Mouse (Mus musculus): Measurements from ENCODE around the gene Rpusd1.
"Not testable (repeated sequence)": the region's sequence is repeated elsewhere in the genome, so short reads cannot be mapped to it uniquely, and the experiment has no call there.

The Rpusd1 gene

GRCm38 (mm10) chr17:25723470-25723869 lies 4.0 kb upstream of the Rpusd1 start:
- no peaks in the 10 kb centered on the region for H3K9me3 ChIP-seq (ENCODE audit: low read length)
- H3K4me3 ChIP-seq (replicated peaks; ENCODE audit: low read length), result peak overlapping the region; percentile 68
- peaks cover 84% of the 10 kb centered on the region for H3K36me3 ChIP-seq (ENCODE audit: insufficient read depth, low read length)
- H3K27me3 ChIP-seq (ENCODE audit: insufficient read depth, low read length), result no peaks in the 10 kb centered on the region
- TF ChIP-seq CTCF (conservative IDR thresholded peaks at IDR 0.05; ENCODE audit: low read length) (no peak), POU5F1 (IDR thresholded peaks at IDR 0.05; ENCODE audit: borderline replicate concordance, low read length) (no peak), NANOG (IDR thresholded peaks at IDR 0.05; ENCODE audit: borderline replicate concordance, low read length) (no peak)
- H3K4me1 ChIP-seq (replicated peaks; ENCODE audit: low read depth, low read length), result peaks cover 82% of the 10 kb centered on the region

- Histone ChIP-seq H3K27me3 (ENCODE audit: insufficient read depth, low read length) (no peaks in the 10 kb centered on the region), H3K4me3 (replicated peaks; ENCODE audit: low read length) (peak overlapping the region; percentile 68), H3K9me3 (ENCODE audit: low read length) (no peaks in the 10 kb centered on the region), H3K36me3 (ENCODE audit: insufficient read depth, low read length) (peaks cover 84% of the 10 kb centered on the region), H3K4me1 (replicated peaks; ENCODE audit: low read depth, low read length) (peaks cover 82% of the 10 kb centered on the region)
- TF ChIP-seq POU5F1 (IDR thresholded peaks at IDR 0.05; ENCODE audit: borderline replicate concordance, low read length), result no peak
- peak; percentile 59 for TF ChIP-seq CTCF (conservative IDR thresholded peaks at IDR 0.05; ENCODE audit: low read length)
- no peak for TF ChIP-seq NANOG (IDR thresholded peaks at IDR 0.05; ENCODE audit: borderline replicate concordance, low read length)
Observed at GRCm38 (mm10) chr17:25723919-25724318, 3.6 kb upstream of the Rpusd1 start.

DNA sequence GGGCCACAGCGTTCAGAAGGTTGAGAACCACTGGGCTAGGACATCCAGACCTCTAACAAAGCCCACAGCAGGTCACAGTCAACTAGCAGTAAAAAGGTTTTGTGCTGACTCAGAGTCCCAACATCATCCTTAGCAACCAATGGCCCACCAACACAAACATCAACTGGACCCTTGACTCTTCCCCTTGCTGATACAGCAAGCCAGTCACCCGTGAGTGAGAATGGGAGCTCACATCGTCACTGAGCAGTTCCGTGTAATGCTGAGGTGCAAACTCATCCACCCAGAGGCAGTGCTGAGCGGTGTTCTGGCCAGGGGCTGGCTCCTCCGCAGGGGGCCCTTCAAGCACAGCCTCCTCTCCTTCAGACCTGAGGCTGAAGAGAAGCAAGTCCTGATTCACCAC lies 2.2 kb upstream of the Rpusd1 start:
- TF ChIP-seq NANOG (IDR thresholded peaks at IDR 0.05; ENCODE audit: borderline replicate concordance, low read length), result no peak
- no peak for TF ChIP-seq POU5F1 (IDR thresholded peaks at IDR 0.05; ENCODE audit: borderline replicate concordance, low read length)
- no peak for TF ChIP-seq CTCF (conservative IDR thresholded peaks at IDR 0.05; ENCODE audit: low read length)
- Histone ChIP-seq H3K4me3 (replicated peaks; ENCODE audit: low read length) (no peak overlapping the region), H3K36me3 (ENCODE audit: insufficient read depth, low read length) (peaks cover 81% of the 10 kb centered on the region), H3K9me3 (ENCODE audit: low read length) (no peaks in the 10 kb centered on the region), H3K4me1 (replicated peaks; ENCODE audit: low read depth, low read length) (peaks cover 75% of the 10 kb centered on the region), H3K27me3 (ENCODE audit: insufficient read depth, low read length) (no peaks in the 10 kb centered on the region)

DNA sequence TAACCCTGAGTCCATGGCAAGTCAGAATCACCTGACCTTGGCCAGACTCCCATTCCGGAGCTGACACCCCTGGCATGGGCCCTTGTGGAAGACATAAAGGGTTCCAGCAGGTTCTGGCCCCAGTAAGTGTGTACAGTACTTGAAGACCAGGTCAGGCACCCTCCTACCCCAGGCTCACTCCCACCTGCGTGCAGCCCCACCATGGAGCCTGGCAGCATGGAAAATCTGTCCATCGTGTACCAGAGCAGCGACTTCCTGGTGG lies 470 bp downstream of the Rpusd1 start:
- Histone ChIP-seq H3K9me3 (ENCODE audit: low read length) (no peaks in the 10 kb centered on the region), H3K4me1 (replicated peaks; ENCODE audit: low read depth, low read length) (peaks cover 62% of the 10 kb centered on the region)
- TF ChIP-seq NANOG (IDR thresholded peaks at IDR 0.05; ENCODE audit: borderline replicate concordance, low read length), result no peak
- no peak for TF ChIP-seq CTCF (conservative IDR thresholded peaks at IDR 0.05; ENCODE audit: low read length)
- no peak for TF ChIP-seq POU5F1 (IDR thresholded peaks at IDR 0.05; ENCODE audit: borderline replicate concordance, low read length)

DNA sequence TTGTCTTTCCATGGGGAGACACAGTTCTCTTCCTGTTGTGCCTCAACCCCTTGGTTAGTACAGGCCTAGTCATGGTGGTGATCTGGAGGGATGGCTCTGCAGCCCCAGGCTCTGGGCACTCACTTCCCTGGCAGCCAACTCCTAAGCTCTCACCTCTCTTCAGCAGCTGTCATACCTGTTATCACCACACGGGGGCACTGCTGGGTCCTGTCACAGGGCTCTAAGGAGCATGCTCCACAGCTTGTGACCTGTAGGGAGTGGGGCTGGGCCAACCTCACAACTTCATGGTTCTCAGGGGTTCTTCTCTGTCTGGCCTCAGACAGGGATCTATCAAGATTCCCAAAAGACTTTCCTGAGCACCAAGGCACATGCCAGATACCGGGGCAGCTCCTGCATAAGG lies 4.6 kb downstream of the Rpusd1 start:
- TF ChIP-seq POU5F1 (IDR thresholded peaks at IDR 0.05; ENCODE audit: borderline replicate concordance, low read length) (no peak), CTCF (conservative IDR thresholded peaks at IDR 0.05; ENCODE audit: low read length) (peak; percentile 38)
- Histone ChIP-seq H3K27me3 (ENCODE audit: insufficient read depth, low read length) (no peaks in the 10 kb centered on the region), H3K4me1 (replicated peaks; ENCODE audit: low read depth, low read length) (peaks cover 24% of the 10 kb centered on the region), H3K36me3 (ENCODE audit: insufficient read depth, low read length) (peaks cover 34% of the 10 kb centered on the region), H3K9me3 (ENCODE audit: low read length) (no peaks in the 10 kb centered on the region), H3K4me3 (replicated peaks; ENCODE audit: low read length) (no peak overlapping the region)

More for the DNA sequence above, 470 bp downstream of the Rpusd1 start:
- Histone ChIP-seq H3K27me3 (ENCODE audit: insufficient read depth, low read length) (no peaks in the 10 kb centered on the region), H3K4me3 (replicated peaks; ENCODE audit: low read length) (peak overlapping the region; percentile 89), H3K36me3 (ENCODE audit: insufficient read depth, low read length) (peaks cover 70% of the 10 kb centered on the region)

GRCm38 (mm10) chr17:25735246-25735645 lies 7.8 kb downstream of the Rpusd1 start:
- no peaks in the 10 kb centered on the region for H3K9me3 ChIP-seq (ENCODE audit: low read length)
- TF ChIP-seq POU5F1 (IDR thresholded peaks at IDR 0.05; ENCODE audit: borderline replicate concordance, low read length) (no peak), CTCF (conservative IDR thresholded peaks at IDR 0.05; ENCODE audit: low read length) (no peak), NANOG (IDR thresholded peaks at IDR 0.05; ENCODE audit: borderline replicate concordance, low read length) (no peak)
- peaks cover 15% of the 10 kb centered on the region for H3K36me3 ChIP-seq (ENCODE audit: insufficient read depth, low read length)
- 0 out of 2 replicates have a peak, but pooled peaks cover 3% of the 10 kb centered on the region for H3K27me3 ChIP-seq (ENCODE audit: insufficient read depth, low read length)
- H3K4me3 ChIP-seq (replicated peaks; ENCODE audit: low read length), result no peak overlapping the region
- H3K4me1 ChIP-seq (replicated peaks; ENCODE audit: low read depth, low read length), result peaks cover 9% of the 10 kb centered on the region

GRCm38 (mm10) chr17:25735745-25736144 lies 8.3 kb downstream of the Rpusd1 start, which contains the start of gene Mslnl:
Gene Mslnl (plus strand): TSS chr17:25736042.
- peaks cover 9% of the 10 kb centered on the region for H3K4me1 ChIP-seq (replicated peaks; ENCODE audit: low read depth, low read length)
- TF ChIP-seq CTCF (conservative IDR thresholded peaks at IDR 0.05; ENCODE audit: low read length) (no peak), POU5F1 (IDR thresholded peaks at IDR 0.05; ENCODE audit: borderline replicate concordance, low read length) (no peak), NANOG (IDR thresholded peaks at IDR 0.05; ENCODE audit: borderline replicate concordance, low read length) (no peak)
- no peak within 1 kb of the TSS for H3K4me3 ChIP-seq (replicated peaks; ENCODE audit: low read length)
- peaks cover 10% of the 10 kb centered on the region for H3K36me3 ChIP-seq (ENCODE audit: insufficient read depth, low read length)
- no peaks in the 10 kb centered on the region for H3K9me3 ChIP-seq (ENCODE audit: low read length)
- 0 out of 2 replicates have a peak, but pooled peaks cover 3% of the 10 kb centered on the region for H3K27me3 ChIP-seq (ENCODE audit: insufficient read depth, low read length)

- H3K27me3 ChIP-seq (ENCODE audit: insufficient read depth, low read length), result peaks cover 12% of the 10 kb centered on the region; the same call in 1 of the 2 replicates
- no peaks in the 10 kb centered on the region for H3K36me3 ChIP-seq (ENCODE audit: insufficient read depth, low read length)
- peaks cover 16% of the 10 kb centered on the region for H3K4me1 ChIP-seq (replicated peaks; ENCODE audit: low read depth, low read length)
- H3K4me3 ChIP-seq (replicated peaks; ENCODE audit: low read length), result no peak overlapping the region
- TF ChIP-seq NANOG (IDR thresholded peaks at IDR 0.05; ENCODE audit: borderline replicate concordance, low read length), result no peak
- TF ChIP-seq POU5F1 (IDR thresholded peaks at IDR 0.05; ENCODE audit: borderline replicate concordance, low read length), result no peak
- no peak for TF ChIP-seq CTCF (conservative IDR thresholded peaks at IDR 0.05; ENCODE audit: low read length)
- H3K9me3 ChIP-seq (ENCODE audit: low read length), result no peaks in the 10 kb centered on the region
Observed at GRCm38 (mm10) chr17:25738861-25739260, 11.4 kb downstream of the Rpusd1 start.

DNA sequence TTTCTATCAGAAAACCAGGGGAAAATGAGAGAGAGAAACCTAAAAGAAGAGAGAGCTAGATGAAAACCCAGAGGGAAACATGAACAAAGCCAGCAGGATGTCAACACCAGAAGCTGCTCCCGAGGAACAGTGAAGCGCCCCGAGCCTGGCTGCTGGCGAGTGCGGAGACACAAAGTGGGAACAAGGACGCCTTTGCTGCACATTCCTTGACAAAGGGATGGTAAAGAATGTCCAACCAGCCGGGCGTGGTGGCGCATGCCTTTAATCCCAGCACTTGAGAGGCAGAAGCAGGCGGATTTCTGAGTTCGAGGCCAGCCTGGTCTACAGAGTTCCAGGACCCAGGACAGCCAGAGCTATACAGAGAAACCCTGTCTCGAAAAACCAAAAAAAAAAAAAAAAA lies 14.0 kb downstream of the Rpusd1 start:
- H3K4me3 ChIP-seq (replicated peaks; ENCODE audit: low read length); H3K9me3 ChIP-seq (ENCODE audit: low read length); H3K36me3 ChIP-seq (ENCODE audit: insufficient read depth, low read length): not testable (repeated sequence)
- Histone ChIP-seq H3K27me3 (ENCODE audit: insufficient read depth, low read length) (peaks cover 18% of the 10 kb centered on the region; the same call in 1 of the 2 replicates), H3K4me1 (replicated peaks; ENCODE audit: low read depth, low read length) (peaks cover 24% of the 10 kb centered on the region)
